Mouse (Mus musculus) MEL (cell line): ENCODE measurements around the gene Yeats2. TPM values are rescaled to one million over a fixed set of nuclear protein-coding genes. Genes with fewer than 3 reads are reported as not detected.

Experiments
- DNase-seq: peaks from one replicate; pipeline ENCODE4 v3.0.0; 2011; ENCODE audit warnings: low read depth, low spot score
- H3K27ac ChIP-seq: 2 replicates; pipeline ENCODE4 v1.5.1; 2012; ENCODE audit warnings: low read depth, mild to moderate bottlenecking, control low read depth, low read length, moderate library complexity; ENCODE audit not compliant: control insufficient read depth
- H3K27me3 ChIP-seq, 2 experiments: fragments of 150-350 bp in 1 of 2; sonication (generic) in 1 of 2; 2 replicates each; pipeline ENCODE4 v1.6.1; 2012; ENCODE audit warnings: low read length in 2 of 2, mild to moderate bottlenecking in 2 of 2, improper control_type of control experiment in 1 of 2, moderate library complexity in 1 of 2; ENCODE audit not compliant: insufficient read depth in 2 of 2, control insufficient read depth in 1 of 2
- H3K36me3 ChIP-seq, 2 experiments: 2 replicates each; pipeline ENCODE4 v1.6.1; 2012 to 2014; ENCODE audit warnings: low read length in 2 of 2, improper control_type of control experiment in 1 of 2, inconsistent platforms in 1 of 2, mild to moderate bottlenecking in 1 of 2; ENCODE audit not compliant: insufficient read depth in 2 of 2, control insufficient read depth in 1 of 2
- H3K4me1 ChIP-seq, 2 experiments: fragments of 150-350 bp in 1 of 2; sonication (generic) in 1 of 2; 2 replicates each; pipeline ENCODE4 v1.6.1; 2012; ENCODE audit warnings: low read length in 2 of 2, improper control_type of control experiment in 1 of 2, mild to moderate bottlenecking in 1 of 2; ENCODE audit not compliant: insufficient read depth in 2 of 2, control insufficient read depth in 1 of 2
- H3K4me3 ChIP-seq, 2 experiments: fragments of 150-350 bp in 1 of 2; sonication (generic) in 1 of 2; 2 replicates each; pipeline ENCODE4 v1.5.1; 2012; ENCODE audit warnings: low read depth in 2 of 2, low read length in 2 of 2, mild to moderate bottlenecking in 2 of 2, moderate library complexity in 2 of 2, control low read depth in 1 of 2, improper control_type of control experiment in 1 of 2; ENCODE audit not compliant: control insufficient read depth in 1 of 2, insufficient read depth in 1 of 2
- H3K79me2 ChIP-seq: 2 replicates; pipeline ENCODE4 v1.6.1; 2012; ENCODE audit warnings: mild to moderate bottlenecking, low read length, moderate library complexity; ENCODE audit not compliant: control insufficient read depth, poor library complexity, insufficient read depth
- H3K9ac ChIP-seq: 2 replicates; pipeline ENCODE4 v1.6.1; 2012; ENCODE audit warnings: low read depth, mild to moderate bottlenecking, control low read depth, low read length, moderate library complexity; ENCODE audit not compliant: control insufficient read depth, poor library complexity, severe bottlenecking
- H3K9me3 ChIP-seq: fragments of 150-350 bp; sonication (generic); replicated peaks from 2 replicates; pipeline ENCODE4 v1.6.1; 2012; ENCODE audit warnings: mild to moderate bottlenecking, low read length, improper control_type of control experiment, moderate library complexity; ENCODE audit not compliant: insufficient read depth
- BHLHE40 ChIP-seq: IDR thresholded peaks from 2 replicates; pipeline ENCODE4 v1.6.1; 2012; ENCODE audit warnings: low read depth, mild to moderate bottlenecking, inconsistent platforms, low read length, improper control_type of control experiment, borderline replicate concordance
- CHD2 ChIP-seq: IDR thresholded peaks from 2 replicates; pipeline ENCODE4 v1.6.1; 2011; ENCODE audit warnings: low read length, improper control_type of control experiment
- CTCF ChIP-seq, 3 experiments: IDR thresholded peaks in 2 of 3; conservative IDR thresholded peaks in 1 of 3; 2 replicates each; pipeline ENCODE4 v1.5.1; 2011 to 2012; ENCODE audit warnings: low read length in 3 of 3, low read depth in 2 of 3, mild to moderate bottlenecking in 2 of 3, improper control_type of control experiment in 1 of 3, inconsistent platforms in 1 of 3, mixed read lengths in 1 of 3, moderate library complexity in 1 of 3; ENCODE audit not compliant: control insufficient read depth in 1 of 3, insufficient read depth in 1 of 3, poor library complexity in 1 of 3, severe bottlenecking in 1 of 3
- E2F4 ChIP-seq: IDR thresholded peaks from 2 replicates; pipeline ENCODE4 v1.6.1; 2011; ENCODE audit warnings: low read depth, low read length, improper control_type of control experiment, borderline replicate concordance
- ELF1 ChIP-seq: IDR thresholded peaks from 2 replicates; pipeline ENCODE4 v1.6.1; 2014; ENCODE audit warnings: low read depth, mild to moderate bottlenecking, inconsistent platforms, low read length, improper control_type of control experiment, moderate library complexity
- EP300 ChIP-seq, 2 experiments: IDR thresholded peaks; 2 replicates each; pipeline ENCODE4 v1.6.1; 2011; ENCODE audit warnings: improper control_type of control experiment in 2 of 2, low read length in 2 of 2, low read depth in 1 of 2, mild to moderate bottlenecking in 1 of 2
- ETS1 ChIP-seq: IDR thresholded peaks from 2 replicates; pipeline ENCODE4 v1.6.1; 2012; ENCODE audit warnings: low read depth, mild to moderate bottlenecking, inconsistent platforms, low read length, improper control_type of control experiment, moderate library complexity
- GABPA ChIP-seq: IDR thresholded peaks from 2 replicates; pipeline ENCODE4 v1.6.1; 2012; ENCODE audit warnings: low read depth, mild to moderate bottlenecking, inconsistent platforms, low read length, improper control_type of control experiment, moderate library complexity
- HCFC1 ChIP-seq: IDR thresholded peaks from 2 replicates; pipeline ENCODE4 v1.6.1; 2012; ENCODE audit warnings: low read depth, mild to moderate bottlenecking, inconsistent platforms, low read length, improper control_type of control experiment, moderate library complexity
- KAT2A ChIP-seq: conservative IDR thresholded peaks from 2 replicates; pipeline ENCODE4 v1.6.1; 2012; ENCODE audit warnings: low read depth, low read length, improper control_type of control experiment, inconsistent platforms
- MAFK ChIP-seq: IDR thresholded peaks from 2 replicates; pipeline ENCODE4 v1.6.1; 2011; ENCODE audit warnings: low read depth, mild to moderate bottlenecking, low read length, improper control_type of control experiment, borderline replicate concordance
- MAX ChIP-seq: IDR thresholded peaks from 2 replicates; pipeline ENCODE4 v1.6.1; 2011; ENCODE audit warnings: low read length, improper control_type of control experiment
- MEF2A ChIP-seq: IDR thresholded peaks from 2 replicates; pipeline ENCODE4 v1.6.1; 2014; ENCODE audit warnings: low read depth, mild to moderate bottlenecking, inconsistent platforms, low read length, improper control_type of control experiment; ENCODE audit not compliant: poor library complexity, insufficient replicate concordance, severe bottlenecking; ENCODE audit errors: extremely low read depth
- MYB ChIP-seq: IDR thresholded peaks from 2 replicates; pipeline ENCODE4 v1.6.1; 2011; ENCODE audit warnings: mild to moderate bottlenecking, low read depth, low read length, improper control_type of control experiment
- NELFE ChIP-seq: IDR thresholded peaks from 2 replicates; pipeline ENCODE4 v1.6.1; 2011; ENCODE audit warnings: low read depth, low read length, improper control_type of control experiment
- NRF1 ChIP-seq: IDR thresholded peaks from 2 replicates; pipeline ENCODE4 v1.6.1; 2014; ENCODE audit warnings: low read depth, mild to moderate bottlenecking, inconsistent platforms, low read length, improper control_type of control experiment, moderate library complexity; ENCODE audit not compliant: poor library complexity, insufficient read depth, severe bottlenecking
- POLR2A ChIP-seq, 2 experiments: IDR thresholded peaks; 2 replicates each; pipeline ENCODE4 v1.6.1; 2011 to 2012; ENCODE audit warnings: low read length in 2 of 2, mild to moderate bottlenecking in 2 of 2, control low read depth in 1 of 2, improper control_type of control experiment in 1 of 2, low read depth in 1 of 2, moderate library complexity in 1 of 2; ENCODE audit not compliant: control insufficient read depth in 1 of 2, insufficient read depth in 1 of 2, poor library complexity in 1 of 2
- POLR2AphosphoS2 ChIP-seq: IDR thresholded peaks from 2 replicates; pipeline ENCODE4 v1.6.1; 2011; ENCODE audit warnings: low read length, improper control_type of control experiment
- POLR2AphosphoS5 ChIP-seq: IDR thresholded peaks from 2 replicates; pipeline ENCODE4 v1.6.1; 2012; ENCODE audit warnings: low read depth, borderline replicate concordance, mild to moderate bottlenecking, inconsistent platforms, low read length, moderate library complexity, mixed read lengths
- RAD21 ChIP-seq: IDR thresholded peaks from 2 replicates; pipeline ENCODE4 v1.6.1; 2011; ENCODE audit warnings: mild to moderate bottlenecking, low read depth, low read length, improper control_type of control experiment
- RCOR1 ChIP-seq: IDR thresholded peaks from 2 replicates; pipeline ENCODE4 v1.6.1; 2012; ENCODE audit warnings: low read depth, mild to moderate bottlenecking, inconsistent platforms, low read length, improper control_type of control experiment
- SIN3A ChIP-seq: IDR thresholded peaks from 2 replicates; pipeline ENCODE4 v1.6.1; 2012; ENCODE audit warnings: low read length, improper control_type of control experiment, inconsistent platforms
- SMC3 ChIP-seq: IDR thresholded peaks from 2 replicates; pipeline ENCODE4 v1.6.1; 2011; ENCODE audit warnings: low read depth, low read length, improper control_type of control experiment
- TAL1 ChIP-seq: IDR thresholded peaks from 2 replicates; pipeline ENCODE4 v1.6.1; 2012; ENCODE audit warnings: mild to moderate bottlenecking, inconsistent platforms, low read length, moderate library complexity, mixed read lengths
- TBP ChIP-seq: IDR thresholded peaks from 2 replicates; pipeline ENCODE4 v1.8.0; 2011; ENCODE audit warnings: low read depth, low read length, improper control_type of control experiment
- TCF12 ChIP-seq: IDR thresholded peaks from 2 replicates; pipeline ENCODE4 v1.6.1; 2014; ENCODE audit warnings: low read depth, mild to moderate bottlenecking, inconsistent platforms, low read length, improper control_type of control experiment, moderate library complexity
- UBTF ChIP-seq: IDR thresholded peaks from 2 replicates; pipeline ENCODE4 v1.6.1; 2012; ENCODE audit warnings: low read depth, mild to moderate bottlenecking, inconsistent platforms, low read length, improper control_type of control experiment, moderate library complexity, borderline replicate concordance; ENCODE audit not compliant: insufficient read depth
- USF1 ChIP-seq: IDR thresholded peaks from 2 replicates; pipeline ENCODE4 v1.6.1; 2014; ENCODE audit warnings: low read depth, mild to moderate bottlenecking, inconsistent platforms, low read length, improper control_type of control experiment, moderate library complexity
- USF2 ChIP-seq, 2 experiments: IDR thresholded peaks; 2 replicates each; pipeline ENCODE4 v1.6.1; 2011 to 2012; ENCODE audit warnings: improper control_type of control experiment in 2 of 2, low read length in 2 of 2, borderline replicate concordance in 1 of 2, inconsistent platforms in 1 of 2, low read depth in 1 of 2, mild to moderate bottlenecking in 1 of 2; ENCODE audit not compliant: insufficient read depth in 1 of 2
- ZC3H11A ChIP-seq: IDR thresholded peaks from 2 replicates; pipeline ENCODE4 v1.6.1; 2012; ENCODE audit warnings: low read depth, mild to moderate bottlenecking, inconsistent platforms, low read length, improper control_type of control experiment
- ZMIZ1 ChIP-seq: IDR thresholded peaks from 2 replicates; pipeline ENCODE4 v1.6.1; 2012; ENCODE audit warnings: low read depth, mild to moderate bottlenecking, inconsistent platforms, low read length, improper control_type of control experiment, moderate library complexity
- ZNF384 ChIP-seq: IDR thresholded peaks from 2 replicates; pipeline ENCODE4 v1.6.1; 2012; ENCODE audit warnings: low read depth, mild to moderate bottlenecking, inconsistent platforms, low read length, improper control_type of control experiment
- polyA plus RNA-seq, 2 experiments: library from polyadenylated mRNA; stranded (reverse) in 1 of 2; unstranded in 1 of 2; fragments of >175 nt in 1 of 2; fragments of >200 nt in 1 of 2; gene quantifications; 2 replicates each; pipeline versions ENCODE4 v1.2.1 to v1.2.4; 2012; ENCODE audit warnings: low replicate concordance in 2 of 2, low read depth in 1 of 2; ENCODE audit not compliant: insufficient read length in 2 of 2, insufficient read depth in 1 of 2, missing spikeins in 1 of 2
- total RNA-seq: library from RNA; depleted of rRNA; stranded (reverse); fragments of 300-350 nt; gene quantifications from 2 replicates; pipeline ENCODE4 v1.2.3, GENCODE M21; 2012

Yeats2 gene
- total and polyA plus RNA-seq, 3 experiments, result 12.7 to 23.2 TPM; not detected in 1

- TF ChIP-seq ZC3H11A (no peak), CHD2 (no peak), POLR2AphosphoS2 (no peak), POLR2A (IDR thresholded peaks at IDR 0.05; ENCODE audit: control insufficient read depth in 1 of 2, insufficient read depth in 1 of 2, low read depth in 1 of 2, low read length in 2 of 2, poor library complexity in 1 of 2) (no peak; a peak in 1 of 4 replicates)
These were observed 43.7 kb upstream of the Yeats2 start, which contains the start of gene Klhl24 (continued) for GRCm38 (mm10) chr16:20097069-20097710.

- peaks cover 7 to 8% of the 10 kb centered on the region in 2 experiments for H3K4me1 ChIP-seq
- peak; percentile 93 for DNase-seq
- peak overlapping the region; percentile 73 for H3K9ac ChIP-seq
- no peaks in the 10 kb centered on the region; the same call in 1 of the 2 replicates for H3K79me2 ChIP-seq
- peak overlapping the region; percentile 67 to 82 for H3K4me3 ChIP-seq
- no peaks in the 10 kb centered on the region for H3K9me3 ChIP-seq
- peaks cover 0 to 15% of the 10 kb centered on the region in 2 experiments; a peak in 2 of 4 replicates for H3K36me3 ChIP-seq
- H3K27ac ChIP-seq, result peak overlapping the region; percentile 59
- H3K27me3 ChIP-seq, result no peaks in the 10 kb centered on the region
- TF ChIP-seq TAL1, result no peak
- TF ChIP-seq ZMIZ1, result no peak
- peak; percentile 49 for TF ChIP-seq HCFC1
- TF ChIP-seq SMC3, result no peak
- TF ChIP-seq TCF12, result no peak
- TF ChIP-seq MAFK, result no peak
- no peak for TF ChIP-seq ETS1
- TF ChIP-seq UBTF, result no peak; the same call in 1 of the 2 replicates
- TF ChIP-seq ZNF384, result no peak
- 0 out of 2 replicates have a peak, but pooled peaks have one; percentile 16 for TF ChIP-seq BHLHE40
- no peak for TF ChIP-seq RAD21
- TF ChIP-seq CHD2, result no peak
- peak; percentile 73; the same call in 1 of the 2 replicates for TF ChIP-seq SIN3A
- TF ChIP-seq NELFE, result no peak
- TF ChIP-seq TBP, result no peak
- TF ChIP-seq E2F4, result no peak
- no peak for TF ChIP-seq KAT2A
- 0 out of 2 replicates have a peak, but pooled peaks have one; percentile 25 for TF ChIP-seq MYB
- TF ChIP-seq CTCF (IDR thresholded peaks at IDR 0.05 in 2 of 3, conservative IDR thresholded peaks at IDR 0.05 in 1 of 3; ENCODE audit: control insufficient read depth in 1 of 3, insufficient read depth in 1 of 3, low read depth in 2 of 3, low read length in 3 of 3, poor library complexity in 1 of 3, severe bottlenecking in 1 of 3), result no peak
- no peak for TF ChIP-seq MAX
- no peak for TF ChIP-seq ZC3H11A
- TF ChIP-seq ELF1, result no peak
- TF ChIP-seq POLR2AphosphoS5, result no peak
- no peak for TF ChIP-seq RCOR1
- TF ChIP-seq MEF2A, result 0 out of 2 replicates have a peak, but pooled peaks have one; percentile 44
- TF ChIP-seq EP300 (IDR thresholded peaks at IDR 0.05; ENCODE audit: low read depth in 1 of 2, low read length in 2 of 2), result no peak
- no peak for TF ChIP-seq POLR2AphosphoS2
- TF ChIP-seq USF2 (IDR thresholded peaks at IDR 0.05; ENCODE audit: borderline replicate concordance in 1 of 2, insufficient read depth in 1 of 2, low read depth in 1 of 2, low read length in 2 of 2), result no peak
- peak; percentile 65 for TF ChIP-seq USF1
- no peak for TF ChIP-seq GABPA
- TF ChIP-seq NRF1, result no peak
These were observed 43.0 kb upstream of the Yeats2 start for GRCm38 (mm10) chr16:20097711-20098374.
